Mouse (Mus musculus): Measurements from ENCODE around the gene Tmem151a. TPM values are rescaled to one million over a fixed set of nuclear protein-coding genes. Genes with fewer than 3 reads are reported as not detected.
"Not testable (repeated sequence)": the region's sequence is repeated elsewhere in the genome, so short reads cannot be mapped to it uniquely, and the experiment has no call there.

Tmem151a gene
- polyA plus RNA-seq, 3 experiments from 2014 or later: not detected

DNA sequence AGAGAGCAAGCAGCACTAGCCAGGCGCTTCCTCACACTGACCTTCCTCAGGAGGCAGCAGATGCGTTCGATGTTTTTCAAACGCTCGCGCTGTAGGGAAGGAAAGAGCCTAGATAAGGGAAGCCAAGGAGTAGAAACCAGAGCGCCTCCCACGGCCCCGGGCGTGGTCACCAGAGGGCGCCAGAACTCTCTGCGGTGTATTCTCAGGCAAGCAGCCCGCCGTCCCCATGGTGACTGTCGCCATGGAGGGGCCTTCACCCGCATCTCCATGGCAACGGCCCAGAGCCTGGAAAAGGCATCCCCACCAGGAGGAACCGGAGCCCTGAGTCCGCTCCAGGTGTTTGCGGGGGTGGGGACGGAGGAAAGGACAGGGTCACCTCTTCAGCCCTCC lies 8.9 kb upstream of the Tmem151a start:
- peak; percentile 70 for ATAC-seq

DNA sequence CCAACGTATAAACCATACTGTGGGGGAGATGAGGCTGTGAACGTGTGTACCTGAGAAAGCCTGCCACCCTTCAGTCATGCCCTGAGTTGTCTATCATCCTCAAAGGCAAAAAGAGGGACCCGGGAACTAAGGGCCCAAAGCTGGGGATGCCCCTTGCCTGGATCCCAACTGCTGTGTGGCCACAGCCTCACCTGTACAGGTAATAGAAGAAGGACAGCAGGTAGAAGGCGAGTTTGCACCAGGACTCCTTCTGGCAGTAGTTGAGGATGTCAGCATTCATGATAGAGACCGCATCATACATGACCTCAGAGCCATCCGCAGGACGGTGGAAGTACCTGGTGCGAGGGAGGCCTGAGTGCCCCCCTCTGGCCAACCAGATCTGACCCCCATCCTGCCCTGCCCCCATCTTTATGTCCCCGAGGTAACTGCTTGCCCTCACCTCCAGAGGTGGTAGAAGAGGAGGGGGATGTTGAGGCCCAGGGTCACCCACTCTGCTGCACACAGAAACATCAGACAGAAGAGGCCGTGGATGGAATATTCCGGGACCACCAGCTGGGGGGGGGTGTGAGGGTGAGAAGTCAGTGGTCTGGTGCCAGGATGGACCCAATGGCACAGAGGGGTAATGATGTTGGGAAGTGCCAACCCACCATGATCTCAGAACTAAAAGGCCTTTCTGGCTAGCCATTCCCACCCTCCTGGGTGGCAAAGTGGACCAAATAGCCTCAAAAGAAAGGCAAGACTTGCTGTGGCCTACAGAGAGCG lies 8.3 kb upstream of the Tmem151a start:
- no peak for ATAC-seq

DNA sequence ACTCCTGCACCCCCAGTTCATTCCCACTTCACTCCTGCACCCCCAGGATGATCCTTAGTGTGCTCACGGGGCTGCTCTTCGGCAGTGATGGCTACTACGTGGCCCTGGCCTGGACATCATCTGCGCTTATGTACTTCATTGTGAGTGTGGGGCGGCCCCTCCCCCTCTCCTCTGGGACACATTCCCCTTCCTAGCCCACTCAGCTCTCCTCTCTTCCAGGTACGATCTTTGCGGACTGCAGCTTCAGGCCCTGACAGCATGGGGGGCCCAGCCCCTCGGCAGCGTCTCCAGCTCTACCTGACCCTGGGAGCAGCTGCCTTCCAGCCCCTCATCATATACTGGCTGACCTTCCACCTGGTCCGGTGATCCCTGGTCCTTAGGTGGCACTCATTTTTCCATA lies 6.8 kb upstream of the Tmem151a start:
- no peak for ATAC-seq

DNA sequence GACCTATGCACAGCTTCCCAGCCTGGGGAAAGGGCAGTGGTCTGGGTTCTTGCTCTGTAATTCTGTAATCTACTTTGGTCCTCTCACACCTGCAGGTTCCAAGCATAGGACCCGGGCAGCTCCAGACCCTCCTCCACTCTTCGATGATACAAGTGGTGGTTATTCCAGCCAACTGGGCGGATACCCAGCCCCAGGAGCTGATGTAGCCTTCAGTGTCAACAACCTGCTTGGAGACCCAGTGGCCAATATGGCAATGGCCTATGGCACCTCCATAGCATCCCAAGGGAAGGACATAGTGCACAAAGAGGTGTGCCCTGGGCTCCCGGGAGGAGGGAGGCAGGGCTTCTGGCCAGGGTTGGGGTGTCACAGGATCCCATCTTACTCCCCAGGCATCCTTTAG lies 4.0 kb upstream of the Tmem151a start:
- no peak for ATAC-seq

GRCm38 (mm10) chr19:5087884-5088728 lies 2.8 kb upstream of the Tmem151a start, which contains the start of gene Yif1a:
TSS of gene Yif1a (plus strand) at chr19:5088538.
- ATAC-seq: peak; percentile 95

- ATAC-seq: not testable (repeated sequence)
Measured at GRCm38 (mm10) chr19:5086533-5086932, 1.2 kb upstream of the Tmem151a start.

GRCm38 (mm10) chr19:5084834-5085144 lies 542 bp downstream of the Tmem151a start:
- no peak for ATAC-seq

- no peak for ATAC-seq
Measured at GRCm38 (mm10) chr19:5083961-5084833, 1.1 kb downstream of the Tmem151a start.

DNA sequence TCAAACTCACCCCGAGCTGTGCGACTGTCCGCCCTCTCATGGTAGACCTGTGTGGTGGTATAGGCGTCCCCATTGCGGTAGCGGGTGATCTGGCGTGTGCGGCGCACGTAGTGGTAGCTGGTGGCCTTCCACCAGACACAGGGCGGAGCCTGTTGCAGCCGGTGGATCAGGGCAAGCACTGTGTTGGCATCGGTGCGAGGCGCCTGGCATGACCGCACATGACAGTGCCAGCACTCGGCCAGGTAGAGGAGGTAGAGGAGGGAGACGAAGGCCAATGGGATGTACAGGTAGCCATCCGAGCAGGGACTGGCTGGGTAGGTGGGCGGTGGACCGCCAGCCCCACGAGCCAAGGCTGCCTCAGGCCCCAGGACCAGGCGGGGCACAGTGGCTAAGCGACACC lies 2.7 kb downstream of the Tmem151a start:
- no peak for ATAC-seq

- no peak for ATAC-seq
Measured at GRCm38 (mm10) chr19:5082005-5082404, 3.3 kb downstream of the Tmem151a start.

GRCm38 (mm10) chr19:5079279-5079678 lies 6.1 kb downstream of the Tmem151a start:
- ATAC-seq: no peak

DNA sequence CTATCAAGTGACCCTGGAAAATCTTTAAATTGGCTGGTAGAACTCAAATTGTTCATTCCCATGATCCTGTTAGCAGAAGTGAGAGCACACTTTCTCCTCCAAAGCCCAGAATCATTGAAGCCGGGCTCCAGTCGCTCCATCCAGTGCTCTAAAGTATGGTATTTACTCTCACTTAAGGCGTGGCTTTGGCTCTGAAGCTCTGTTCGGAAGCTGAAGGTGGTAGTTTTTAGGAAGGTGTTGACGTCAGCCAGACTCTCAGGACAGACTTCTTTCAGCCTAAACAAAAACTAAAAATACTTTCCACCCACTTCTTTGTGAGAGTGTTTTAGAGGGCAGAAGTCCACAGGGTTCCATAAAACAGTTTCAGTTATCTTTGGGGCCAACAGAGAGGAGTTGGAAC lies 11.8 kb downstream of the Tmem151a start:
- ATAC-seq: no peak

- no peak for ATAC-seq
Measured at GRCm38 (mm10) chr19:5073028-5073427, 12.3 kb downstream of the Tmem151a start.

DNA sequence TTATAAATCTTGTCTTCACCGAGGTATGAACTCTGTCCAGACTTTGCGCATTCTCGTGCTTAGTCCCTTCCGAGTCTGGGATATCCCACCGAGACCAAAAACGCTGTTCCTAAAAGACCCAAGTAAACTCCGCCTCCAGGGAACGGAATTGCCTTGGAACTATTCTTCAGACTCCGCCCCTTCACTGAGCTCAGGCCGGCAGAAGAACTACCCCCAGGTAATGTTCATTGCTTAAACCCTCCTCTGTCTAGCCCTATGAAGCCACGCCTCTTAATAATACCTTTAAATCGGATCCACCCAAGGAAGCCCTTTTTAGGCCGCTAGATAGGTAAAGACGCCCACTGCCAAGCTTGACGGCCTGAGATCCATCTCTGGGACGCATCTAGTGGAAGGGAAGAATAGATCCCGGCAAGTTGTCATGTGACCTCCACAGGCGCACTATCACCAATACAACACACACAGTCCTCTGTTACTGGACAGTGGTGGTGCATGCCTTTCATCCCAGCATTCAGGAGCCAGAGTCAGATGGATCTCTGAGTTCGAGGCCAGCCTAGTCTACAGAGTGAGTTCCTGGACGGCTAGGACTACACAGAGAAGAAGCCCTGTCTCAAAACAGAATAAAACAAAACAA lies 12.8 kb downstream of the Tmem151a start:
- ATAC-seq: no peak

GRCm38 (mm10) chr19:5071545-5072369 lies 13.6 kb downstream of the Tmem151a start:
- peak; percentile 86 for ATAC-seq

DNA sequence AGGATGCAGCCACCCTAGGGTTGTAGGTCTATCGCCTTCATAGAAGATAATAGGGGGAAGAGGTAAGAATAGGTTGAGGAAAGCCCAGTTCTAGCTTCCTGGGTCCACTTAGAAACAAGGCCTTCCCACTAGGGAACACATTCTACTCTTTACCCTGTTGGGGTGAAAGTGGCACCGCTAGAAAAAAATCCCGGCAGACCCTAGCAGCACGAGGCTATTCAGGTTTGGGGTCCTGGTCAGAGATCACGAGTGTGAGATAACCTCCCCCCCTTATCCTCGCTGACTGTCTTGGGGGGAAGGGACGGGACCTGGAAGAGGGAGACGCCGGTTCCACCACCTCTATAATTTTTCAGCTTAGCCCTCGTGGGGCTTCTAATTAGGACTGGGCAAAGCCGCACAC lies 14.3 kb downstream of the Tmem151a start:
- ATAC-seq: no peak

DNA sequence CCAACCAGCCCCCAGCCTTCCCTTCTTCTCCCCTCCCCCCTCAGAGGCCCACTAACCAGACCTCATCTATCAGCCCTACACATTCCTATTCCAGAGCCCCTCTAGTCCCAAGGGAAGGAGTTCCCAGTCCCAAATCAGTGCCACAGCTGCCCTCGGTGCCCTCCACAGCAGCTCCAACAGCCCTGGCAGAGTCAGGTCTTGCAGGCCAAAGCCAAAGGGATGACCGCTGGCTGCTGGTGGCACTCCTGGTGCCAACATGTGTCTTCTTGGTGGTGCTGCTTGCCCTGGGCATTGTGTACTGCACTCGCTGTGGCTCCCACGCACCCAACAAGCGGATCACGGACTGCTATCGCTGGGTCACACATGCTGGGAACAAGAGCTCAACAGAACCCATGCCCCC lies 15.4 kb downstream of the Tmem151a start:
- ATAC-seq: no peak

- no peak for ATAC-seq
Measured at GRCm38 (mm10) chr19:5069486-5069885, 15.8 kb downstream of the Tmem151a start.

DNA sequence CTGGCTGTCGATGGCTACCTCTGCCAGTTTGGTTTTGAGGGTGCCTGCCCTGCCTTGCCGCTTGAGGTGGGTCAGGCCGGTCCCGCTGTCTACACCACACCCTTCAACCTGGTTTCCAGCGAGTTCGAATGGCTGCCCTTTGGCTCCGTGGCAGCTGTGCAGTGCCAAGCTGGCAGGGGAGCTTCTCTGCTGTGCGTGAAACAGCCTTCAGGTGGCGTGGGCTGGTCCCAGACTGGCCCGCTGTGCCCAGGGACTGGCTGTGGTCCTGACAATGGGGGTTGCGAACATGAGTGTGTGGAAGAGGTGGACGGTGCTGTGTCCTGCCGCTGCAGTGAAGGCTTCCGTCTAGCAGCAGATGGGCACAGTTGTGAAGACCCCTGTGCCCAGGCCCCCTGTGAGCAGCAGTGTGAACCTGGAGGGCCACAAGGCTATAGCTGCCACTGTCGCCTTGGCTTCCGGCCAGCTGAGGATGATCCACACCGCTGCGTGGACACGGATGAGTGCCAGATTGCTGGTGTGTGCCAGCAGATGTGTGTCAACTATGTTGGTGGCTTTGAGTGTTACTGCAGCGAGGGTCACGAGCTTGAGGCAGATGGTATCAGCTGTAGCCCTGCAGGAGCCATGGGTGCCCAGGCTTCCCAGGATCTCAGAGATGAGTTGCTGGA lies 16.6 kb downstream of the Tmem151a start:
- ATAC-seq: no peak

DNA sequence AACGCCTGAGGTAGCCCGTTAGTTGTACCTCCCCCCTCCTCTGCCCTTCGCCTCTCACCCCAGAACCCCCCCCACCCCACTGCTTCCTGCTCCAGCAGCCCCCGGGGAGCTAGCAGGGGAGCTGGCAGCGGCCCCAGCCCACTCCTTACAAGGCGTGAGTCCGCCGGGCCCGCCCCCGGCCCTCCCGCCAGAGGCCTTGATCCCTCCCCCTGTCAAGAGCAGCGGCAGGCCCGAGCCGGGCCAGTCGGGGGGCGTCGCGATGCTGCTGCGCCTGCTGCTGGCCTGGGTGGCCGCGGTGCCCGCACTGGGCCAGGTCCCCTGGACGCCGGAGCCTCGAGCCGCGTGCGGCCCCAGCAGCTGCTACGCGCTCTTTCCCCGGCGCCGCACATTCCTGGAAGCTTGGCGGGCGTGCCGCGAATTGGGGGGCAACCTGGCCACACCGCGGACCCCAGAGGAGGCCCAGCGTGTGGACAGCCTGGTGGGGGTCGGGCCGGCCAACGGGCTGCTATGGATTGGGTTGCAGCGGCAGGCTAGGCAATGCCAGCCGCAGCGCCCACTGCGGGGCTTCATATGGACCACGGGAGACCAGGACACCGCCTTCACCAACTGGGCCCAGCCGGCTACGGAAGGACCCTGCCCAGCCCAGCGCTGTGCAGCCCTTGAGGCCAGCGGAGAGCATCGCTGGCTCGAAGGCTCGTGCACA lies 17.3 kb downstream of the Tmem151a start, which contains the start of gene Cd248:
TSS of gene Cd248 (plus strand) at position 212 of the 703 bp plus-strand sequence.
- ATAC-seq: no peak
